ENCODE assay signal across 30 mouse cellular contexts in the genomic region with DNA sequence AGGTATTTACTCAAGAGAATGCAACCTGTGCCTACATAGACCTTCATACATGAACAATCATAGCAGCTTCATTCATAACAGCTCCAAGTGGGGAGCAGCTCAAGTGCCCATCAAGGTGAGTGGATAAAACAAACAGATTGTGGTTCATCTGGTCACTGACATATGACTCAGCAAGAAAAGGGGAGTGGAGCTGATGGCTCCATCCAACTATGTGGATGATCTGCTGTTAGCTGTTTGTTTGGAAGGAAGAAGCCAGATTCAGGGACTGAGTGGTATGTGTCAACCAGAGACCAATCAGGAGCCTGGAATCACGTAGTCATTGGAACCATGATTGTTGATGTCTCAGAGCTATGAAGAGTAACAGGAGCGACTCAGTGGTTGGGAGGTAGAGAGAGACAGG. TPM values are rescaled to one million over a fixed set of nuclear protein-coding genes. Genes with fewer than 3 reads are reported as not detected.
DNase-seq lines count a peak whose midpoint lies in the region; ATAC-seq and TF ChIP-seq lines count a peak whose summit lies in the region.
"Had no signal": no experiment of that assay in that cellular context is flagged by ENCODE, and none has a peak within 500 bp of the region (broad histone marks: within the 10 kb centered on the region; RNA-seq: fewer than 3 reads in every experiment).

No protein-coding gene starts in this region.

- no peak for ATAC-seq in liver, embryonic 12.5 days
- ATAC-seq: CD4-positive, CD25-positive, alpha-beta regulatory T cell, adult 4 months; forebrain, embryonic 14.5 days; forebrain, embryonic 16.5 days had no signal

- TF ChIP-seq CTCF in ES-Bruce4 (IDR thresholded peaks at IDR 0.05; ENCODE audit: low read depth, low read length), result no peak

- no peak for TF ChIP-seq EP300 in ES-Bruce4 (IDR thresholded peaks at IDR 0.05; ENCODE audit: insufficient read depth, low read depth, low read length)

- H3K9ac ChIP-seq in ES-Bruce4 (ENCODE audit: low read depth, poor library complexity, severe bottlenecking), result no peak overlapping the region
- no peak overlapping the region for H3K9ac ChIP-seq in ES-E14 (ENCODE audit: insufficient read depth, low read depth, low read length, poor library complexity, severe bottlenecking)
- no peak overlapping the region for H3K9ac ChIP-seq in liver, embryonic 12.5 days
- H3K9ac ChIP-seq: embryonic facial prominence, embryonic 13.5 days; embryonic facial prominence, embryonic 15.5 days; forebrain, embryonic 12.5 days had no signal

- in situ Hi-C loops in ES-E14 (cut with MboI; ENCODE audit: low sequenced_read_pairs in 2 of 2, unreplicated experiment in 2 of 2), result loop anchor here in 1 of 2 experiments (10.0 kb wide), 1 partner anchor 120 kb away; no protein-coding TSS in a partner anchor

- H3K4me3 ChIP-seq in ES-Bruce4 (ENCODE audit: low read depth, low read length) (no peak overlapping the region), ES-E14 (ENCODE audit: insufficient read depth in 1 of 2, low read depth in 1 of 2, low read length in 2 of 2, poor library complexity in 1 of 2, severe bottlenecking in 1 of 2) (no peak overlapping the region)
- H3K4me3 ChIP-seq in liver, embryonic 12.5 days, result no peak overlapping the region
- H3K4me3 ChIP-seq: embryonic facial prominence, embryonic 13.5 days; embryonic facial prominence, embryonic 15.5 days; erythroblast, embryonic 14.5 days; forebrain, embryonic 10.5 days; forebrain, embryonic 12.5 days had no signal

- H3K27me3 ChIP-seq in ES-Bruce4 (ENCODE audit: control insufficient read depth, insufficient read depth, low read length, poor library complexity, severe bottlenecking), result no peaks in the 10 kb centered on the region
- H3K27me3 ChIP-seq in liver, embryonic 12.5 days (replicated peaks), result 0 out of 2 replicates have a peak, but pooled peaks cover 8% of the 10 kb centered on the region
- H3K27me3 ChIP-seq: embryonic facial prominence, embryonic 13.5 days; embryonic facial prominence, embryonic 15.5 days; forebrain, embryonic 12.5 days had no signal

- H3K9me3 ChIP-seq in ES-Bruce4 (replicated peaks; ENCODE audit: control insufficient read depth, insufficient read depth, low read length, poor library complexity, severe bottlenecking) (peaks cover 17% of the 10 kb centered on the region), ES-E14 (ENCODE audit: control insufficient read depth, insufficient read depth, low read depth, low read length) (no peaks in the 10 kb centered on the region)
- peaks cover 7% of the 10 kb centered on the region for H3K9me3 ChIP-seq in liver, embryonic 12.5 days (replicated peaks)
- H3K9me3 ChIP-seq: embryonic facial prominence, embryonic 13.5 days; embryonic facial prominence, embryonic 15.5 days; forebrain, embryonic 10.5 days; forebrain, embryonic 12.5 days had no signal

- H3K4me1 ChIP-seq in ES-Bruce4 (ENCODE audit: control insufficient read depth, insufficient read depth, low read length) (peaks cover 3% of the 10 kb centered on the region), ES-E14 (ENCODE audit: control insufficient read depth in 2 of 2, insufficient read depth in 2 of 2, low read length in 2 of 2, poor library complexity in 1 of 2) (peaks cover 0 to 3% of the 10 kb centered on the region in 2 experiments; a peak in 2 of 4 replicates)
- H3K4me1 ChIP-seq in liver, embryonic 12.5 days, result no peaks in the 10 kb centered on the region
- H3K4me1 ChIP-seq: embryonic facial prominence, embryonic 15.5 days had no signal

- DNase-seq in 3T3-L1 (ENCODE audit: low read depth, low spot score) (peak; percentile 23), ES-E14 (ENCODE audit: low read depth, low spot score) (no peak), ZHBTc4 (ENCODE audit: low read depth, low spot score) (peak; percentile 50)
- DNase-seq in thymus, postnatal 10 days (ENCODE audit: low spot score in 2 of 2), result no peak
- no peak for DNase-seq in adrenal gland, adult (ENCODE audit: inconsistent age in 2 of 2, low spot score in 1 of 2)
- DNase-seq: adrenal gland, adult 8-10 months; adrenal gland, postnatal 14 days; B cell, adult 2 months; cerebellum, adult 11 months; cerebellum, adult 18-20 months; cerebellum, adult 8-10 months; cerebellum, adult 9-11 months; cerebellum, postnatal 14 days; cerebellum, postnatal 36 days; embryo, embryonic 11 days had no signal

- H3K4me2 ChIP-seq in liver, embryonic 12.5 days, result no peak overlapping the region
- H3K4me2 ChIP-seq: embryonic facial prominence, embryonic 13.5 days; embryonic facial prominence, embryonic 15.5 days; forebrain, embryonic 12.5 days had no signal

- 80% methylated on average over 2 of the region's 2 CpGs for WGBS in liver, embryonic 12.5 days (ENCODE audit: insufficient replicate concordance)

- no peak for TF ChIP-seq POLR2A in ES-Bruce4 (IDR thresholded peaks at IDR 0.05; ENCODE audit: insufficient read depth, low read length)

- peaks cover 5% of the 10 kb centered on the region for H3K36me3 ChIP-seq in ES-Bruce4 (ENCODE audit: control insufficient read depth, insufficient read depth, low read length, poor library complexity, severe bottlenecking)
- H3K36me3 ChIP-seq in ES-E14 (ENCODE audit: control insufficient read depth, insufficient read depth, low read length, poor library complexity, severe bottlenecking), result peaks cover 2% of the 10 kb centered on the region; the same call in 1 of the 2 replicates
- H3K36me3 ChIP-seq in liver, embryonic 12.5 days, result no peaks in the 10 kb centered on the region
- H3K36me3 ChIP-seq: forebrain, embryonic 12.5 days had no signal

- H3K27ac ChIP-seq in ES-Bruce4 (ENCODE audit: insufficient read depth, low read length) (peak overlapping the region; percentile 63; the same call in 1 of the 2 replicates), ES-E14 (ENCODE audit: insufficient read depth, low read depth, low read length, poor library complexity, severe bottlenecking) (no peak overlapping the region)
- no peak overlapping the region for H3K27ac ChIP-seq in liver, embryonic 12.5 days
- H3K27ac ChIP-seq: embryonic facial prominence, embryonic 13.5 days; embryonic facial prominence, embryonic 15.5 days; forebrain, embryonic 10.5 days; forebrain, embryonic 12.5 days had no signal

TF ChIP-seq in ES-E14, 5 proteins besides CTCF, POLR2A, EP300 and RAD21:
- TF ChIP-seq MAFK (IDR thresholded peaks at IDR 0.05; ENCODE audit: insufficient read depth, low read depth, low read length) (peak; percentile 84), CHD2 (IDR thresholded peaks at IDR 0.05; ENCODE audit: low read depth, low read length) (no peak), ZNF384 (IDR thresholded peaks at IDR 0.05; ENCODE audit: low read depth, low read length) (no peak)

RNA-seq across cellular contexts. Expression of a gene that starts 8.0 kb away (rescaled TPM):
- polyA plus RNA-seq in ES-Bruce4 (2011; ENCODE audit: insufficient read depth, insufficient read length, low read depth, missing spikeins), result 6.7 and 7.0 TPM in 2 replicates
- total RNA-seq in ES-E14 (2012; rRNA removed), result 5.9 and 6.6 TPM in 2 replicates
- 1.7 and 1.9 TPM in 2 replicates for polyA plus RNA-seq in liver, embryonic 12.5 days (2016; fragmentation: Nextera tagmentation; extraction: Ambion mirVana)
- total RNA-seq: MEL had no signal

RNA-seq across cellular contexts. Expression of a gene that starts 17.0 kb away (rescaled TPM):
- polyA plus RNA-seq in ES-Bruce4 (2011; ENCODE audit: insufficient read depth, insufficient read length, low read depth, missing spikeins), result 53.5 and 60.9 TPM in 2 replicates
- total RNA-seq in ES-E14 (2012; rRNA removed), result 102 and 105 TPM in 2 replicates
- polyA plus RNA-seq in liver, embryonic 12.5 days (2016; fragmentation: Nextera tagmentation; extraction: Ambion mirVana), result 122 and 123 TPM in 2 replicates

RNA-seq across cellular contexts. Expression of a gene that starts 17.2 kb away (rescaled TPM):
- polyA plus RNA-seq in ES-Bruce4 (2011; ENCODE audit: insufficient read depth, insufficient read length, low read depth, missing spikeins), result 22.4 and 22.5 TPM in 2 replicates
- 25.2 and 27.9 TPM in 2 replicates for total RNA-seq in ES-E14 (2012; rRNA removed)
- polyA plus RNA-seq in liver, embryonic 12.5 days (2016; fragmentation: Nextera tagmentation; extraction: Ambion mirVana), result 20.4 and 22.3 TPM in 2 replicates

RNA-seq across cellular contexts. Expression of a gene that starts 31.4 kb away (rescaled TPM):
- not detected in 2 replicates for polyA plus RNA-seq in ES-Bruce4 (2011; ENCODE audit: insufficient read depth, insufficient read length, low read depth, missing spikeins)
- total RNA-seq in ES-E14 (2012; rRNA removed), result not detected in 2 replicates
- not detected in 2 replicates for polyA plus RNA-seq in liver, embryonic 12.5 days (2016; fragmentation: Nextera tagmentation; extraction: Ambion mirVana)
- total RNA-seq: adrenal gland, adult 18-20 months; adrenal gland, adult 8-10 months; adrenal gland, postnatal 14 days; adrenal gland, postnatal 4 days; common myeloid progenitor, adult 5-6 weeks; MEL had no signal
- polyA plus RNA-seq: CD4-positive, CD25-positive, alpha-beta regulatory T cell, adult 4 months; erythroblast, embryonic 14.5 days; forebrain, embryonic 10.5 days; forebrain, embryonic 12.5 days; forebrain, embryonic 14.5 days; forebrain, embryonic 16.5 days had no signal

RNA-seq across cellular contexts. Expression of a gene that starts 32.0 kb away (rescaled TPM):
- polyA plus RNA-seq in ES-Bruce4 (2011; ENCODE audit: insufficient read depth, insufficient read length, low read depth, missing spikeins), result 5.2 and 9.6 TPM in 2 replicates
- 5.8 and 5.9 TPM in 2 replicates for total RNA-seq in ES-E14 (2012; rRNA removed)
- polyA plus RNA-seq in liver, embryonic 12.5 days (2016; fragmentation: Nextera tagmentation; extraction: Ambion mirVana), result 0.28 and 0.48 TPM in 2 replicates
- total RNA-seq: CH12.LX; common myeloid progenitor, adult 5-6 weeks; MEL had no signal
- polyA plus RNA-seq: erythroblast, embryonic 14.5 days had no signal

Comparison
In these comparisons a context has a peak if more than half of its experiments do, and no peak if none do; other contexts are left out.
1. DNase-seq: peak in 3T3-L1 (single experiment) and ZHBTc4 (single experiment); none in ES-E14 (single experiment), thymus, postnatal 10 days (0 of 2) and adrenal gland, adult (0 of 2).